Mouse (Mus musculus): ENCODE measurements around the gene Gm16253. TPM values are rescaled to one million over a fixed set of nuclear protein-coding genes. Genes with fewer than 3 reads are reported as not detected.

The Gm16253 gene
- polyA plus RNA-seq, 1 experiment from 2014 or later = 0.43 TPM

GRCm38 (mm10) chr3:96575272-96575984 lies 1.4 kb upstream of the Gm16253 start:
- no peak overlapping the region for H3K27ac ChIP-seq (replicated peaks; ENCODE audit: low read depth, low read length)
- peaks cover 14% of the 10 kb centered on the region for H3K4me1 ChIP-seq (ENCODE audit: control insufficient read depth, insufficient read depth, low read length)
- 85% methylated on average over 8 of the region's 8 CpGs for WGBS
- H3K9ac ChIP-seq (replicated peaks; ENCODE audit: low read length) = no peak overlapping the region
- ATAC-seq (ENCODE audit: low FRiP score, low TSS enrichment) = no peak
- H3K9me3 ChIP-seq (ENCODE audit: control insufficient read depth, low read length) = no peaks in the 10 kb centered on the region
- no peak for DNase-seq
- H3K36me3 ChIP-seq (ENCODE audit: control insufficient read depth, insufficient read depth, low read length) = no peaks in the 10 kb centered on the region
- no peaks in the 10 kb centered on the region for H3K27me3 ChIP-seq (ENCODE audit: control insufficient read depth, insufficient read depth, low read length)
- no peak overlapping the region for H3K4me3 ChIP-seq (replicated peaks; ENCODE audit: low read depth, low read length)
- H3K4me2 ChIP-seq (ENCODE audit: low read length) = no peak overlapping the region

GRCm38 (mm10) chr3:96576005-96576658 lies 652 bp upstream of the Gm16253 start:
- no peaks in the 10 kb centered on the region for H3K27me3 ChIP-seq (ENCODE audit: control insufficient read depth, insufficient read depth, low read length)
- H3K9me3 ChIP-seq (ENCODE audit: control insufficient read depth, low read length) = no peaks in the 10 kb centered on the region
- H3K4me2 ChIP-seq (ENCODE audit: low read length) = peak overlapping the region; percentile 43
- no peak overlapping the region for H3K9ac ChIP-seq (replicated peaks; ENCODE audit: low read length)
- no peak overlapping the region; the same call in 1 of the 2 replicates for H3K4me3 ChIP-seq (replicated peaks; ENCODE audit: low read depth, low read length)
- no peaks in the 10 kb centered on the region for H3K36me3 ChIP-seq (ENCODE audit: control insufficient read depth, insufficient read depth, low read length)
- peaks cover 14% of the 10 kb centered on the region for H3K4me1 ChIP-seq (ENCODE audit: control insufficient read depth, insufficient read depth, low read length)
- ATAC-seq (ENCODE audit: low FRiP score, low TSS enrichment) (no peak), DNase-seq (no peak)
- 0 out of 2 replicates have a peak overlapping the region, but pooled peaks have one; percentile 61 for H3K27ac ChIP-seq (replicated peaks; ENCODE audit: low read depth, low read length)
- 77% methylated on average over 14 of the region's 14 CpGs for WGBS

- ATAC-seq (ENCODE audit: low FRiP score, low TSS enrichment) = no peak
- Histone ChIP-seq H3K27me3 (ENCODE audit: control insufficient read depth, insufficient read depth, low read length) (no peaks in the 10 kb centered on the region), H3K9ac (replicated peaks; ENCODE audit: low read length) (no peak overlapping the region), H3K4me1 (ENCODE audit: control insufficient read depth, insufficient read depth, low read length) (peaks cover 14% of the 10 kb centered on the region), H3K4me3 (replicated peaks; ENCODE audit: low read depth, low read length) (no peak overlapping the region), H3K4me2 (ENCODE audit: low read length) (no peak overlapping the region), H3K36me3 (ENCODE audit: control insufficient read depth, insufficient read depth, low read length) (no peaks in the 10 kb centered on the region), H3K27ac (replicated peaks; ENCODE audit: low read depth, low read length) (0 out of 2 replicates have a peak overlapping the region, but pooled peaks have one; percentile 61), H3K9me3 (ENCODE audit: control insufficient read depth, low read length) (no peaks in the 10 kb centered on the region)
- DNase-seq = no peak
- WGBS = 74% methylated on average over 4 of the region's 4 CpGs
Observed at GRCm38 (mm10) chr3:96577566-96577965, 782 bp downstream of the Gm16253 start.

GRCm38 (mm10) chr3:96578561-96579238 lies 1.9 kb downstream of the Gm16253 start:
- no peak for ATAC-seq (ENCODE audit: low FRiP score, low TSS enrichment)

GRCm38 (mm10) chr3:96579239-96579750 lies 2.5 kb downstream of the Gm16253 start:
- Histone ChIP-seq H3K27ac (replicated peaks; ENCODE audit: low read depth, low read length) (no peak overlapping the region), H3K9ac (replicated peaks; ENCODE audit: low read length) (no peak overlapping the region), H3K4me2 (ENCODE audit: low read length) (no peak overlapping the region), H3K4me1 (ENCODE audit: control insufficient read depth, insufficient read depth, low read length) (peaks cover 14% of the 10 kb centered on the region), H3K9me3 (ENCODE audit: control insufficient read depth, low read length) (no peaks in the 10 kb centered on the region), H3K36me3 (ENCODE audit: control insufficient read depth, insufficient read depth, low read length) (no peaks in the 10 kb centered on the region), H3K27me3 (ENCODE audit: control insufficient read depth, insufficient read depth, low read length) (no peaks in the 10 kb centered on the region), H3K4me3 (replicated peaks; ENCODE audit: low read depth, low read length) (no peak overlapping the region)
- ATAC-seq (ENCODE audit: low FRiP score, low TSS enrichment) (no peak), DNase-seq (no peak)
- WGBS = 78% methylated on average over 4 of the region's 4 CpGs

More at GRCm38 (mm10) chr3:96578561-96579238, 1.9 kb downstream of the Gm16253 start:
- H3K36me3 ChIP-seq (ENCODE audit: control insufficient read depth, insufficient read depth, low read length) = no peaks in the 10 kb centered on the region
- H3K9ac ChIP-seq (replicated peaks; ENCODE audit: low read length) = no peak overlapping the region
- peaks cover 14% of the 10 kb centered on the region for H3K4me1 ChIP-seq (ENCODE audit: control insufficient read depth, insufficient read depth, low read length)
- no peak overlapping the region for H3K4me2 ChIP-seq (ENCODE audit: low read length)
- no peak overlapping the region for H3K27ac ChIP-seq (replicated peaks; ENCODE audit: low read depth, low read length)
- no peaks in the 10 kb centered on the region for H3K9me3 ChIP-seq (ENCODE audit: control insufficient read depth, low read length)
- WGBS = 74% methylated on average over 12 of the region's 12 CpGs
- no peak for DNase-seq
- H3K4me3 ChIP-seq (replicated peaks; ENCODE audit: low read depth, low read length) = no peak overlapping the region
- H3K27me3 ChIP-seq (ENCODE audit: control insufficient read depth, insufficient read depth, low read length) = no peaks in the 10 kb centered on the region

DNA sequence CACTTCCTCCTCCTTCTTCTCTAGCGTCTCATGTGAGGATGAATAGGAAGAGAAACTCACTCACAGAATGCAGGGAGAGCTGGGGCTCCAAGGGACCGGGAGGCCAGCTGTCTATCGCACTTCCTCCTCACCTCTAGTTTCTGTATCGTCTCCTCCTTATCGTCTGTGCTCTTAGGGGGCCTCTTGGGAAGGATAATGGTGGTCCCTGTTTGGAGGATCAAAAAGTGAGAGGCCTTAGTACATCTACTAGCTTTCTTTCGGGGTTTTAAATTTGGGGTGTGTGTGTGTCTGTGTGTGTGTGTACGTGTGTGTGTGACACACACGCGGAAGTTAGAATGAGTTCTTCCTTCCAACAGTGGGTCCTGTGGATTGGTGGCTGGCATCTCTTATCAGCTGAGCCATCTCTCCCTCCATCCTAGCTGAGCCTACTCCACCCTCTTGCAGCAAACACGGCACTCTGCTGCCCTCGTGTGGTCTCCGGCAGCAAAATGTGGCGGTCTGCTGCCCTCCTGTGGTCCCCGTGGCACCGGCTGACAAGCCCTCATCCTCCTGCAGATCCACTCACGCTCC lies 3.2 kb downstream of the Gm16253 start:
- Histone ChIP-seq H3K27ac (replicated peaks; ENCODE audit: low read depth, low read length) (no peak overlapping the region), H3K9me3 (ENCODE audit: control insufficient read depth, low read length) (no peaks in the 10 kb centered on the region), H3K4me3 (replicated peaks; ENCODE audit: low read depth, low read length) (peak overlapping the region; percentile 16), H3K4me2 (ENCODE audit: low read length) (peak overlapping the region; percentile 52), H3K4me1 (ENCODE audit: control insufficient read depth, insufficient read depth, low read length) (peaks cover 14% of the 10 kb centered on the region), H3K36me3 (ENCODE audit: control insufficient read depth, insufficient read depth, low read length) (no peaks in the 10 kb centered on the region), H3K27me3 (ENCODE audit: control insufficient read depth, insufficient read depth, low read length) (no peaks in the 10 kb centered on the region), H3K9ac (replicated peaks; ENCODE audit: low read length) (peak overlapping the region; percentile 34; the same call in 1 of the 2 replicates)
- 13% methylated on average over 16 of the region's 16 CpGs for WGBS
- DNase-seq (peak; percentile 95), ATAC-seq (ENCODE audit: low FRiP score, low TSS enrichment) (peak; percentile 72)

DNA sequence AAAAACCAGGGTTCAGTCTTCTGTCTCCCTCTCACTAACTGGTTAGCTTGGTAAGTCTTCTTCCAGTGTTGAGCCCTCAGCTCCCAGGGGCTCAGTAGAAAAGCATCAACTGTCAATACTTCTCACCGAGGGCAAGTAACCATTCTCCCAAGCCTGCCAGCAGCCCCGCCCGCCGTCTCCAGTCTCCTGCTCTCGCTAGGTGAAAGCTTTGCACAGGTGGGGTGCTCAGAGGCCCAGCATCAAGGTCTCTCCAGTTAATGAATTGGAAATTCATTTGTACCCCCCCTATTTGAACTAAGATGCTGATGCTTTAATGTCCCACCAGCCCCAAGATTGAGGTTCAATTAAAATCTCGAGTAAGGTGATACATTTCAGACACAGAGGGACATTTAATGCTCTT lies 4.4 kb downstream of the Gm16253 start:
- Histone ChIP-seq H3K4me2 (ENCODE audit: low read length) (no peak overlapping the region), H3K4me3 (replicated peaks; ENCODE audit: low read depth, low read length) (no peak overlapping the region), H3K27me3 (ENCODE audit: control insufficient read depth, insufficient read depth, low read length) (no peaks in the 10 kb centered on the region), H3K36me3 (ENCODE audit: control insufficient read depth, insufficient read depth, low read length) (no peaks in the 10 kb centered on the region), H3K4me1 (ENCODE audit: control insufficient read depth, insufficient read depth, low read length) (peaks cover 14% of the 10 kb centered on the region), H3K9ac (replicated peaks; ENCODE audit: low read length) (0 out of 2 replicates have a peak overlapping the region, but pooled peaks have one; percentile 7), H3K9me3 (ENCODE audit: control insufficient read depth, low read length) (no peaks in the 10 kb centered on the region), H3K27ac (replicated peaks; ENCODE audit: low read depth, low read length) (no peak overlapping the region)
- ATAC-seq (ENCODE audit: low FRiP score, low TSS enrichment) (no peak), DNase-seq (no peak)
- 44% methylated on average over 6 of the region's 6 CpGs for WGBS

DNA sequence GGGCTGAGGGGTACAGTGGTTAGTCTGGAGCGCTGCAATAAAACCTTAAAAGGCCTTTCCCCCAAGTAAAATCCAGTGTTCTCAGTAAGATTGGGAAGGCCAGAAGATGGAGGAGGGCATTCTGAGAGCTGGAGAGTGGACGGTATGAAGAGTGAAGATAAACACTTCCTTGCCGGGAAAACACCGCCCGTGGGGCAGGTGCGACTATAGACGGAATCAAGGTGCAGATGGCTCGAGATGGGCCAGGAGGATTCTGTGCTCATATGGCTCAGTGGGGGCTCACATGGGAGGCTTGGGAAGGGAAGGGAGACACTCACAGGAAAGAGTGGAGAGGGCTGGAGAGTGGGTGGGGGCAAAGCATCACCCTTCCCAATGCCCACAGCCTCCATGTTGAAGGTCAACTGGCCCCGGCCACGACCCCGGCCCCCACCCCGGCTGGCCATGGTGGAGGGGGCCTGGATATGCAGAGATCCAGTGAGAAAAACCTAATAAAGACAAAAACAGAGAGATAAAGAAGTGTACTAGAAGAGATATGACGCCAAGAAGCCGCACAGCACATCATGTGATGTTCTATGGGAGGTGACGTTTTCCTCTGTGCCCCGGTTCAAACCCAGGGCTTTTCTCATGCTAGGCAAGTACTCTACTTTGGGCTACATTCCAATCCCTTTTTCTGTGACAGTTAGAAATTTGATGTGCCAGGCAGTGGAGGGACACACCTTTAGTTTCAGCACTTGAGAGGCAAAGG lies 5.2 kb downstream of the Gm16253 start:
- H3K9me3 ChIP-seq (ENCODE audit: control insufficient read depth, low read length) = no peaks in the 10 kb centered on the region
- H3K9ac ChIP-seq (replicated peaks; ENCODE audit: low read length) = no peak overlapping the region
- H3K4me1 ChIP-seq (ENCODE audit: control insufficient read depth, insufficient read depth, low read length) = peaks cover 6% of the 10 kb centered on the region; the same call in 1 of the 2 replicates
- no peak overlapping the region for H3K4me3 ChIP-seq (replicated peaks; ENCODE audit: low read depth, low read length)
- no peak overlapping the region for H3K4me2 ChIP-seq (ENCODE audit: low read length)
- DNase-seq = no peak
- H3K36me3 ChIP-seq (ENCODE audit: control insufficient read depth, insufficient read depth, low read length) = no peaks in the 10 kb centered on the region
- no peak overlapping the region for H3K27ac ChIP-seq (replicated peaks; ENCODE audit: low read depth, low read length)
- H3K27me3 ChIP-seq (ENCODE audit: control insufficient read depth, insufficient read depth, low read length) = no peaks in the 10 kb centered on the region
- no peak for ATAC-seq (ENCODE audit: low FRiP score, low TSS enrichment)
- WGBS = 86% methylated on average over 16 of the region's 16 CpGs
